28 mouse cellular contexts compared by ENCODE assay signal in the genomic region with DNA sequence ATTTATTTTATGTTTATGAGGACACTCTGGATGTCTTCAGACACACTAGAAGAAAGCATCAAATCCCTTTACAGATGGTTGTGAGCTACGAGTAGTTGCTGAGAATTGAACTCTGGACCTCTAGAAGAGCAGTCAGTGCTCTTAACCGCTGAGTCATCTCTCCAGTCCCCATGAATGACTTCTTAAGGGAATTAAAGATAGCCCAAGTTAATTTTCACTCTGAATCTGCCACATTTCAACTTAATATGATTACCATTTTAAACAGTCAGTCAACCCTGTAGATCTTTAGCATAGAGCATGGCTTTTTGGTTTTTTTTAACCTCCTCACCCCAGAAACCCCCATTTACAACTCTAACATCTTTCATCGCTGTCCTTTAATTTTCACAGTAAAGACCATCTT. TPM values are rescaled to one million over a fixed set of nuclear protein-coding genes. Genes with fewer than 3 reads are reported as not detected.
"Had no signal": no experiment of that assay in that cellular context is flagged by ENCODE, and none has a peak within 500 bp of the region (broad histone marks: within the 10 kb centered on the region; RNA-seq: fewer than 3 reads in every experiment).

No protein-coding gene starts in this region.

- H3K4me3 ChIP-seq: embryonic facial prominence, embryonic 10.5 days; embryonic facial prominence, embryonic 12.5 days; embryonic facial prominence, embryonic 13.5 days; embryonic facial prominence, embryonic 15.5 days; erythroblast, embryonic 14.5 days; forebrain, embryonic 10.5 days; forebrain, embryonic 12.5 days; forebrain, embryonic 13.5 days; forebrain, embryonic 15.5 days; gastrocnemius, adult 2 months had no signal

- H3K27me3 ChIP-seq: embryonic facial prominence, embryonic 12.5 days; embryonic facial prominence, embryonic 13.5 days; embryonic facial prominence, embryonic 15.5 days; forebrain, embryonic 15.5 days had no signal

- H3K9me3 ChIP-seq: embryonic facial prominence, embryonic 10.5 days; embryonic facial prominence, embryonic 12.5 days; embryonic facial prominence, embryonic 13.5 days; embryonic facial prominence, embryonic 15.5 days; forebrain, embryonic 10.5 days; forebrain, embryonic 12.5 days; forebrain, embryonic 13.5 days; forebrain, embryonic 15.5 days had no signal

- H3K9ac ChIP-seq: embryonic facial prominence, embryonic 12.5 days; embryonic facial prominence, embryonic 13.5 days; embryonic facial prominence, embryonic 15.5 days; forebrain, embryonic 12.5 days; forebrain, embryonic 13.5 days; forebrain, embryonic 15.5 days; forebrain, postnatal 0 days had no signal

- H3K4me2 ChIP-seq: embryonic facial prominence, embryonic 12.5 days; embryonic facial prominence, embryonic 13.5 days; embryonic facial prominence, embryonic 15.5 days; forebrain, embryonic 12.5 days; forebrain, embryonic 13.5 days; forebrain, embryonic 15.5 days had no signal

- DNase-seq: cerebellum, adult 18-20 months; cerebellum, adult 2 months; cerebellum, adult 8-10 months; cerebellum, adult 9-10 months; cerebellum, adult 9-11 months; cerebellum, postnatal 10 days; cerebellum, postnatal 14 days; cerebellum, postnatal 25 days; cerebellum, postnatal 36 days; embryo, embryonic 11 days; forebrain, postnatal 0 days; gastrocnemius, adult 2 months; gastrocnemius, postnatal 10 days; gastrocnemius, postnatal 14 days; gastrocnemius, postnatal 25 days; gastrocnemius, postnatal 36 days; heart, adult 11 months had no signal

- H3K27ac ChIP-seq: embryonic facial prominence, embryonic 10.5 days; embryonic facial prominence, embryonic 12.5 days; embryonic facial prominence, embryonic 13.5 days; embryonic facial prominence, embryonic 15.5 days; forebrain, embryonic 10.5 days; forebrain, embryonic 12.5 days; forebrain, embryonic 13.5 days; forebrain, embryonic 15.5 days; gastrocnemius, adult 2 months had no signal

- ATAC-seq: forebrain, embryonic 13.5 days; forebrain, embryonic 14.5 days; forebrain, embryonic 15.5 days; forebrain, embryonic 16.5 days; forebrain, postnatal 0 days had no signal

- H3K36me3 ChIP-seq: embryonic facial prominence, embryonic 10.5 days; embryonic facial prominence, embryonic 12.5 days; embryonic facial prominence, embryonic 13.5 days; embryonic facial prominence, embryonic 15.5 days; forebrain, embryonic 10.5 days; forebrain, embryonic 12.5 days; forebrain, embryonic 15.5 days had no signal

RNA-seq across cellular contexts. Expression of a gene that starts 42.6 kb away (rescaled TPM):
- polyA plus RNA-seq: erythroblast, embryonic 14.5 days had no signal
